Mouse (Mus musculus) ES-E14 (cell line): ENCODE data around the gene Nmt1. TPM values are rescaled to one million over a fixed set of nuclear protein-coding genes. Genes with fewer than 3 reads are reported as not detected.
A peak's percentile ranks its signal among the peaks of the same experiment; 100 is the strongest.

Experiments used
- DNase-seq: peaks from one replicate; pipeline ENCODE4 v3.0.0-alpha.2; 2013; ENCODE audit warnings: low read depth, low spot score
- H3K27ac ChIP-seq: 2 replicates; pipeline ENCODE4 v1.5.1; 2012; ENCODE audit warnings: low read depth, mild to moderate bottlenecking, low read length, moderate library complexity, mixed read lengths; ENCODE audit not compliant: poor library complexity, insufficient read depth, severe bottlenecking
- H3K36me3 ChIP-seq: 2 replicates; pipeline ENCODE4 v1.6.1; 2012; ENCODE audit warnings: mild to moderate bottlenecking, low read length, moderate library complexity, mixed read lengths; ENCODE audit not compliant: control insufficient read depth, poor library complexity, insufficient read depth, severe bottlenecking
- H3K4me1 ChIP-seq, 2 experiments: fragments of 150-350 bp in 1 of 2; sonication (generic) in 1 of 2; 2 replicates each; pipeline ENCODE4 v1.6.1; 2012; ENCODE audit warnings: low read length in 2 of 2, mild to moderate bottlenecking in 1 of 2, mixed read lengths in 1 of 2; ENCODE audit not compliant: control insufficient read depth in 2 of 2, insufficient read depth in 2 of 2, poor library complexity in 1 of 2
- H3K4me3 ChIP-seq, 2 experiments: fragments of 150-350 bp in 1 of 2; sonication (generic) in 1 of 2; 2 replicates each; pipeline ENCODE4 v1.5.1; 2012; ENCODE audit warnings: low read length in 2 of 2, low read depth in 1 of 2, mild to moderate bottlenecking in 1 of 2, mixed read lengths in 1 of 2; ENCODE audit not compliant: insufficient read depth in 1 of 2, poor library complexity in 1 of 2, severe bottlenecking in 1 of 2
- H3K9ac ChIP-seq: 2 replicates; pipeline ENCODE4 v1.6.1; 2012; ENCODE audit warnings: low read depth, mild to moderate bottlenecking, low read length, mixed read lengths; ENCODE audit not compliant: poor library complexity, insufficient read depth, severe bottlenecking
- H3K9me3 ChIP-seq: fragments of 150-350 bp; sonication (generic); 2 replicates; pipeline ENCODE4 v1.6.1; 2012; ENCODE audit warnings: low read depth, mild to moderate bottlenecking, low read length; ENCODE audit not compliant: control insufficient read depth, insufficient read depth
- CHD2 ChIP-seq: IDR thresholded peaks from 2 replicates; pipeline ENCODE4 v1.6.1; 2014; ENCODE audit warnings: mild to moderate bottlenecking, low read depth, low read length, inconsistent platforms
- HCFC1 ChIP-seq: IDR thresholded peaks from 2 replicates; pipeline ENCODE4 v1.6.1; 2012; ENCODE audit warnings: low read length, inconsistent platforms, borderline replicate concordance; ENCODE audit not compliant: insufficient read depth
- MAFK ChIP-seq: IDR thresholded peaks from 2 replicates; pipeline ENCODE4 v1.6.1; 2014; ENCODE audit warnings: mild to moderate bottlenecking, low read depth, low read length, inconsistent platforms; ENCODE audit not compliant: insufficient read depth
- ZC3H11A ChIP-seq: IDR thresholded peaks from 2 replicates; pipeline ENCODE4 v1.6.1; 2012; ENCODE audit warnings: low read depth, mild to moderate bottlenecking, inconsistent platforms, low read length, borderline replicate concordance
- ZNF384 ChIP-seq: IDR thresholded peaks from 2 replicates; pipeline ENCODE4 v1.6.1; 2012; ENCODE audit warnings: low read depth, low read length, inconsistent platforms
- in situ Hi-C, 2 experiments: fragments of 600-800 bp; cut with MboI; formaldehyde crosslinking; loops; one replicate each; pipeline ENCODE4 v1.15.1; 2025; ENCODE audit warnings: low sequenced_read_pairs in 2 of 2, inconsistent platforms in 1 of 2; ENCODE audit not compliant: unreplicated experiment in 2 of 2
- total RNA-seq: library from RNA; depleted of rRNA; stranded (reverse); fragments of 300-350 nt; gene quantifications from 2 replicates; pipeline ENCODE4 v1.2.3, GENCODE M21; 2012

The Nmt1 gene
- total RNA-seq, 1 experiment = 61.0 TPM

DNA sequence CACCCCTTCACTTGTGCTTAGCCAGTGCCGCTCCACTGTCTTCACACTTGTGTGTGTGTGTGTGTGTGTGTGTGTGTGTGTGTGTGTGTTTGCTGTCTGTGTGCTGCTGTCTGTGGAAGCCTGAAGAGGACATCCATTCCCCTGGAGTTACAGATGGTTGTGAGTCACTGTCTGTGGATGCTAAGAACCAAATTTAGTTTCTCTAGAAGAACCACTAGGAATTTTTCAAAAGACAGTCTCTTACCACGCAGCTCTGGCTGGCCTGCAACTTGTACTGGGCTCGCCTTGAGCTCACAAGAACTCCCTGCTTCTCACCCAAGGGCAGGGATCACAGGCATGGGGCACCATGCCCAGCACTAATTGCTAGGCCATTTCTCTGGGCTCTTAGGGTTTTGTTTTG lies 5.0 kb downstream of the Nmt1 start:
- Histone ChIP-seq H3K9ac (no peak overlapping the region), H3K4me3 (no peak overlapping the region), H3K27ac (no peak overlapping the region), H3K9me3 (no peaks in the 10 kb centered on the region), H3K36me3 (peaks cover 3% of the 10 kb centered on the region; the same call in 1 of the 2 replicates), H3K4me1 (peaks cover 3% of the 10 kb centered on the region in 2 experiments; a peak in 3 of 4 replicates)
- in situ Hi-C loops = no loop called here
- DNase-seq = no peak
- no peak for TF ChIP-seq HCFC1
- TF ChIP-seq MAFK = no peak
- no peak for TF ChIP-seq ZC3H11A
- TF ChIP-seq ZNF384 = no peak
- no peak for TF ChIP-seq CHD2

DNA sequence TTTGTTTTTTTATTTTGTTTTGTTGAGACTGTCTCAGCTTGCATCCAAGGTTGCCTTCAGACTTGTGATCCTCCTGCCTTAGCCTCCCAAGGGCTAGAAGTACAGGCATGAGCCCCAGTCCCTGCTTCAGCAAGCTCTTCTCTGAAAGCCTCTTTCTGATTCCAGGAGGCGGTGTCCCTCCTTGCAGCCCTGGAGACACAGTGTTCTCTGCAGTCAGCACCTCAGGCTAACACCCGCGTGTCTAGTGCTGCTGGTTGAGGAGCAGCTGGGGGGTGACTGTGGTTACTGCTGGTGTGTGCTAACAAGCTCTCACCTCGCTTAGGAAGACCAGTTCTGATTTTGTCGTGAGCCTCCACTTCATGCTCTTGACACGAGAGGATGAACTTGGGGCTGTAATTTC lies 7.0 kb downstream of the Nmt1 start:
- Histone ChIP-seq H3K9ac (no peak overlapping the region), H3K4me1 (peaks cover 1 to 3% of the 10 kb centered on the region in 2 experiments; a peak in 2 of 4 replicates), H3K27ac (no peak overlapping the region), H3K4me3 (no peak overlapping the region), H3K9me3 (no peaks in the 10 kb centered on the region), H3K36me3 (peaks cover 3% of the 10 kb centered on the region; the same call in 1 of the 2 replicates)
- TF ChIP-seq ZC3H11A = no peak
- no peak for TF ChIP-seq CHD2
- no peak for TF ChIP-seq MAFK
- no peak for TF ChIP-seq HCFC1
- no peak for TF ChIP-seq ZNF384
- in situ Hi-C loops = no loop called here
- DNase-seq = no peak

DNA sequence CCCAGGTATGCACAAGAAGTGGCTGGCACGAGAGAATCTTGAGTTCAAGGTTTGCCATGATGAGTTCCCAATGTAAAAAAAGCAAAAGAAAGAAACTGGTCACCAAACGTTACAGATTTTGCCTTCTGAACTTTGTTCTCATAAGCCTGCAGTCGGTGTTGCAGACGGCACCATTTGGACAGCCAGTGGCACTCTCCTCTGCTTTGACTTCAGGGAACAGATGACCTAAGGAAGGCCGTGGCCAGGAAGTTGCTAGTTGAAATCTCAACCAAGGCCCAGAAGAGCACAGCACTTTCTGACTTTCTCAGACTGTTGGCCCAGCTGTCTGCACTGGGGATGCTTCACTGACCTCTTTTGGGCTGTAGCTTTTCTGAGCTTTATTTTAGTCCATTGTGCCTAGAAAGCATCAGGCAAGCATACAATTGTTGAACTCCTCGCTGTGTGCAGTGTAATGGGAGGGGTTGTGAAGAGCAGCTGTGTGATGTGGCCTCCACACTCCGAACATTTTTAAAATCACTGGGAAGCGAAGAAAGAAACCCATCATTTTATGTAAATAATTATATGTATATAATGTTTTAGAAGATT lies 9.0 kb downstream of the Nmt1 start:
- no peak overlapping the region for H3K27ac ChIP-seq
- H3K9ac ChIP-seq = no peak overlapping the region
- H3K9me3 ChIP-seq = no peaks in the 10 kb centered on the region
- H3K4me3 ChIP-seq = no peak overlapping the region
- H3K4me1 ChIP-seq = peaks cover 7 to 10% of the 10 kb centered on the region in 2 experiments; a peak in 3 of 4 replicates
- peaks cover 6% of the 10 kb centered on the region; the same call in 1 of the 2 replicates for H3K36me3 ChIP-seq
- in situ Hi-C loops = no loop called here
- DNase-seq = no peak
- no peak for TF ChIP-seq CHD2
- no peak for TF ChIP-seq ZC3H11A

DNA sequence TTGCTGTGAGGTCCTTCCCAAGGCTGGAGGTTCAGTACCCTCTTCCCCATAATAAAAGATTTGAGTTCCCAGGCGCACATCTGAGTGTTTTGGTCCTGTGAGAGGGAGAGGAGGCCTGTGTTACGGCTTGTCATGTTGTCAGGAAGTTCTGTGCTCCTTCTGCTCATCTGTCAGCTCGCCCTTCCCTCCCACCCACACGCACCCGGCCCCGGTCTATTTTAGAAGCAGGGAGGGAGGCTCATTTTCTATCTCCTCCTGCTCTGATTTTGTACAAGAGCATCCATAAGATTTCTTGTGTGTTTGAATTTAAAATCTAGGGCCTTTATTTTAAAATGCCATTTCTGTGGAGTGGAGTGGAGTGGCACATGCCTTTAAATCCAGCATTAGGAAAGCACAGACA lies 10.0 kb downstream of the Nmt1 start:
- no peak for DNase-seq
- TF ChIP-seq MAFK (no peak), ZC3H11A (no peak), ZNF384 (no peak), HCFC1 (no peak), CHD2 (no peak)
- no peak overlapping the region for H3K9ac ChIP-seq
- peaks cover 6% of the 10 kb centered on the region; the same call in 1 of the 2 replicates for H3K36me3 ChIP-seq
- H3K9me3 ChIP-seq = no peaks in the 10 kb centered on the region
- H3K27ac ChIP-seq = no peak overlapping the region
- H3K4me1 ChIP-seq = peaks cover 7 to 11% of the 10 kb centered on the region in 2 experiments; a peak in 3 of 4 replicates
- in situ Hi-C loops = no loop called here
- no peak overlapping the region for H3K4me3 ChIP-seq

DNA sequence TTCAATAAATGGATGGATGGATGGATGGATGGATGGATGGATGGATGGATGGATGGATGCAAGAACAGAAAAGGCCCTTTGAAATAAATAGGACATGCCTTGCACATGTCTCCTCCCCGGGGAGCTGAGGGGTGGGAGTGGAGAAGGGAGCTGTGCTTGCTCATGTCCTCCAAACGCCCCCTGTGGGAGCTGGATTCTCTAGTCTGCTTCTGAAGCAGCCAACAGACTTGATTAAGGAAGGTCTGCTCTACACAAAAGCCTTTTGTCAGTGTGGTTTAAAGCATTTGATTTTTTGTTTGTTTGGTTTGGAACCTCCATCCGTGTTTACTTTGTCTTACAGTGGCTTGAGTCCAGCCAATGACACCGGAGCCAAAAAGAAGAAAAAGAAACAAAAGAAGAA lies 14.8 kb downstream of the Nmt1 start:
- in situ Hi-C loops = no loop called here
- TF ChIP-seq ZC3H11A (no peak), ZNF384 (no peak), HCFC1 (no peak), CHD2 (no peak), MAFK (no peak)
- DNase-seq = peak; percentile 53
- peak overlapping the region; percentile 69 for H3K9ac ChIP-seq
- peaks cover 9 to 14% of the 10 kb centered on the region in 2 experiments for H3K4me1 ChIP-seq
- no peaks in the 10 kb centered on the region for H3K9me3 ChIP-seq
- peak overlapping the region; percentile 72; the same call in 1 of the 2 replicates for H3K27ac ChIP-seq
- H3K36me3 ChIP-seq = peaks cover 35% of the 10 kb centered on the region
- peak overlapping the region in 1 of 2 experiments; percentile 6; a peak in 1 of 4 replicates for H3K4me3 ChIP-seq
